Mouse (Mus musculus) liver, embryonic 15.5 days (tissue): ENCODE data around the gene Npnt. TPM values are rescaled to one million over a fixed set of nuclear protein-coding genes. Genes with fewer than 3 reads are reported as not detected.

Experiments used
- ATAC-seq: fragments of 200-750 bp; cut with Nextera tagmentation; 2 replicates; pipeline ENCODE4 v1.8.0; 2017; ENCODE audit warnings: moderate number of reproducible peaks, mild to moderate bottlenecking, moderate library complexity; ENCODE audit not compliant: insufficient read depth
- H3K27ac ChIP-seq: fragments of 300-500 bp; sonication (generic); replicated peaks from 2 replicates; pipeline ENCODE4 v1.5.1; 2015; ENCODE audit warnings: mild to moderate bottlenecking, inconsistent platforms
- H3K27me3 ChIP-seq: fragments of 300-500 bp; sonication (generic); 2 replicates; pipeline ENCODE4 v1.6.1; 2015; ENCODE audit warnings: mild to moderate bottlenecking, inconsistent platforms
- H3K36me3 ChIP-seq: fragments of 300-500 bp; sonication (generic); replicated peaks from 2 replicates; pipeline ENCODE4 v1.6.1; 2015; ENCODE audit warnings: moderate library complexity, mild to moderate bottlenecking, inconsistent platforms
- H3K4me1 ChIP-seq: fragments of 300-500 bp; sonication (generic); replicated peaks from 2 replicates; pipeline ENCODE4 v1.6.1; 2015; ENCODE audit warnings: inconsistent platforms
- H3K4me2 ChIP-seq: fragments of 300-500 bp; sonication (generic); 2 replicates; pipeline ENCODE4 v1.6.1; 2015; ENCODE audit warnings: moderate library complexity, mild to moderate bottlenecking, inconsistent platforms
- H3K4me3 ChIP-seq: fragments of 300-500 bp; sonication (generic); replicated peaks from 2 replicates; pipeline ENCODE4 v1.5.1; 2015; ENCODE audit warnings: mild to moderate bottlenecking, inconsistent platforms
- H3K9ac ChIP-seq: fragments of 300-500 bp; sonication (generic); 2 replicates; pipeline ENCODE4 v1.6.1; 2015; ENCODE audit warnings: moderate library complexity, mild to moderate bottlenecking, inconsistent platforms
- H3K9me3 ChIP-seq: fragments of 300-500 bp; sonication (generic); replicated peaks from 2 replicates; pipeline ENCODE4 v1.6.1; 2016; ENCODE audit warnings: inconsistent platforms
- WGBS: fragments of 180-500 bp; shearing (Covaris S2); methylation state at CpG from one replicate; pipeline ENCODE4 v1.1.7; 2015; ENCODE audit warnings: mixed read lengths; ENCODE audit not compliant: insufficient replicate concordance; 5-methylcytosine and 5-hydroxymethylcytosine counted together
- polyA plus RNA-seq: library from polyadenylated mRNA; unstranded; fragments of >200 nt; fragmentation: Nextera tagmentation; extraction: Ambion mirVana; gene quantifications from 2 replicates; pipeline ENCODE4 v1.2.1, GENCODE M21; 2015

Gene Npnt
- polyA plus RNA-seq, 1 experiment from 2014 or later = 2.4 TPM

GRCm38 (mm10) chr3:132835118-132835794, 114.8 kb downstream of the Npnt start:
- H3K27me3 ChIP-seq = no peaks in the 10 kb centered on the region
- no peak overlapping the region for H3K4me3 ChIP-seq
- no peaks in the 10 kb centered on the region for H3K4me1 ChIP-seq
- H3K9ac ChIP-seq = no peak overlapping the region
- 59% methylated on average over 6 of the region's 6 CpGs for WGBS
- ATAC-seq = no peak
- no peak overlapping the region for H3K4me2 ChIP-seq
- H3K27ac ChIP-seq = no peak overlapping the region
- H3K36me3 ChIP-seq = peaks cover 13% of the 10 kb centered on the region; the same call in 1 of the 2 replicates
- no peaks in the 10 kb centered on the region for H3K9me3 ChIP-seq

Other genes with a start within 250 kb of the Npnt start
- 8.5 and 9.3 TPM in 2 replicates for gene Ints12, start 141.5 kb upstream of the Npnt start, polyA plus RNA-seq
- 2.8 and 2.9 TPM in 2 replicates for gene Gstcd, start 141.7 kb upstream of the Npnt start, polyA plus RNA-seq